Mouse (Mus musculus) liver, adult 2 months (tissue): ENCODE measurements around the gene Gm21454. TPM values are rescaled to one million over a fixed set of nuclear protein-coding genes. Genes with fewer than 3 reads are reported as not detected.
"Not testable (repeated sequence)": the region's sequence is repeated elsewhere in the genome, so short reads cannot be mapped to it uniquely, and the experiment has no call there.

Experiments used
- DNase-seq: peaks from one replicate; pipeline ENCODE4 v3.0.0-alpha.2; 2011; ENCODE audit warnings: low read depth, low spot score; ENCODE audit errors: extremely low read depth
- H3K27ac ChIP-seq: fragments of 200-500 bp; replicated peaks from 2 replicates; pipeline ENCODE4 v1.5.1; 2012; ENCODE audit warnings: low read depth, mild to moderate bottlenecking, control low read depth, inconsistent platforms, low read length; ENCODE audit not compliant: insufficient read depth
- H3K27me3 ChIP-seq: fragments of 200-500 bp; 2 replicates; pipeline ENCODE4 v1.6.1; 2012; ENCODE audit warnings: mild to moderate bottlenecking, moderate library complexity, low read length, inconsistent platforms; ENCODE audit not compliant: control insufficient read depth, insufficient read depth
- H3K36me3 ChIP-seq: fragments of 200-500 bp; 2 replicates; pipeline ENCODE4 v1.6.1; 2012; ENCODE audit warnings: low read length, inconsistent platforms; ENCODE audit not compliant: control insufficient read depth, insufficient read depth
- H3K4me1 ChIP-seq: fragments of 200-500 bp; 2 replicates; pipeline ENCODE4 v1.6.1; 2011; ENCODE audit warnings: low read length; ENCODE audit not compliant: control insufficient read depth, insufficient read depth
- H3K4me3 ChIP-seq: fragments of 200-500 bp; 2 replicates; pipeline ENCODE4 v1.5.1; 2011; ENCODE audit warnings: low read depth, mild to moderate bottlenecking, control low read depth, low read length, moderate library complexity; ENCODE audit not compliant: insufficient read depth
- H3K79me2 ChIP-seq: fragments of 200-500 bp; 2 replicates; pipeline ENCODE4 v1.6.1; 2012; ENCODE audit warnings: inconsistent platforms, mild to moderate bottlenecking, low read length, moderate library complexity; ENCODE audit not compliant: control insufficient read depth, insufficient read depth
- H3K9ac ChIP-seq: fragments of 200-500 bp; 2 replicates; pipeline ENCODE4 v1.6.1; 2012; ENCODE audit warnings: low read depth, mild to moderate bottlenecking, control low read depth, inconsistent platforms, low read length
- WGBS: fragments of 180-500 bp; shearing (Covaris S2); methylation state at CpG from one replicate; pipeline ENCODE4 v1.1.7; 2018; 5-methylcytosine and 5-hydroxymethylcytosine counted together
- polyA plus RNA-seq: library from polyadenylated mRNA; depleted of rRNA; stranded (reverse); fragments of >200 nt; gene quantifications from 2 replicates; pipeline ENCODE4 v1.2.3, GENCODE M21; 2012; rRNA removed
- total RNA-seq: library from RNA; depleted of rRNA; stranded (reverse); fragments of >200 nt; gene quantifications from 2 replicates; pipeline ENCODE4 v1.2.3, GENCODE M21; 2014; rRNA removed

Gene Gm21454
- not detected in 2 replicates for total RNA-seq
- polyA plus RNA-seq: not detected in 2 replicates

- not testable (repeated sequence) for DNase-seq, H3K4me3 ChIP-seq, H3K27ac ChIP-seq, H3K9ac ChIP-seq, H3K79me2 ChIP-seq, H3K27me3 ChIP-seq, H3K4me1 ChIP-seq, H3K36me3 ChIP-seq
Observed at GRCm38 (mm10) chrY:13252091-13252490, at the start of gene Gm21454, which contains the start of gene Gm21440. Gene Gm21454, plus strand, starts transcription at chrY:13252442. Gene Gm21440, plus strand, starts transcription at chrY:13252391.

- not testable (repeated sequence) for DNase-seq, H3K4me3 ChIP-seq, H3K4me1 ChIP-seq, H3K36me3 ChIP-seq, H3K27ac ChIP-seq, H3K9ac ChIP-seq, H3K79me2 ChIP-seq, H3K27me3 ChIP-seq
- no CpG with 5 or more reads among the region's 3 CpGs for WGBS
Observed at GRCm38 (mm10) chrY:13223828-13224227, 28.4 kb upstream of the Gm21454 start, which contains the start of gene Gm21828. Gene Gm21828, minus strand, starts transcription at chrY:13223928.

- H3K4me3 ChIP-seq, DNase-seq, H3K4me1 ChIP-seq, H3K9ac ChIP-seq, H3K27me3 ChIP-seq, H3K27ac ChIP-seq, H3K36me3 ChIP-seq, H3K79me2 ChIP-seq: not testable (repeated sequence)
- WGBS: no CpG with 5 or more reads among the region's 3 CpGs
Observed at GRCm38 (mm10) chrY:13348963-13349362, 96.7 kb downstream of the Gm21454 start, which contains the start of gene Gm21725. Gene Gm21725, minus strand, starts transcription at chrY:13349063.

Other genes starting within 250 kb of the Gm21454 start
- not detected in 2 replicates for gene Gm20807, start 209.6 kb upstream of the Gm21454 start, total RNA-seq
- not detected in 2 replicates for gene Gm20807, start 209.6 kb upstream of the Gm21454 start, polyA plus RNA-seq
- gene Gm21891, start 119.0 kb upstream of the Gm21454 start, total RNA-seq: not detected in 2 replicates
- not detected in 2 replicates for gene Gm21891, start 119.0 kb upstream of the Gm21454 start, polyA plus RNA-seq
- gene Gm21425, start 90.5 kb upstream of the Gm21454 start, total RNA-seq: not detected in 2 replicates
- not detected in 2 replicates for gene Gm21425, start 90.5 kb upstream of the Gm21454 start, polyA plus RNA-seq
- gene Gm21828, start 28.5 kb upstream of the Gm21454 start, total RNA-seq: not detected in 2 replicates
- gene Gm21828, start 28.5 kb upstream of the Gm21454 start, polyA plus RNA-seq: not detected in 2 replicates
- gene Gm21440, start 51 bp upstream of the Gm21454 start, total RNA-seq: not detected in 2 replicates
- gene Gm21440, start 51 bp upstream of the Gm21454 start, polyA plus RNA-seq: not detected in 2 replicates
- gene Gm21725, start 96.6 kb downstream of the Gm21454 start, total RNA-seq: not detected in 2 replicates
- not detected in 2 replicates for gene Gm21725, start 96.6 kb downstream of the Gm21454 start, polyA plus RNA-seq
- not detected in 2 replicates for gene Gm21866, start 213.1 kb downstream of the Gm21454 start, total RNA-seq
- gene Gm21866, start 213.1 kb downstream of the Gm21454 start, polyA plus RNA-seq: not detected in 2 replicates
- gene Gm20773, start 241.6 kb downstream of the Gm21454 start, total RNA-seq: not detected in 2 replicates
- not detected in 2 replicates for gene Gm20773, start 241.6 kb downstream of the Gm21454 start, polyA plus RNA-seq